Mouse (Mus musculus): ENCODE measurements at regions not wholly inside any gene's neighbourhood (a gene's known extent, or its start where the extent isn't known, plus 50 kb on each side); places are given as distances from the start of the nearest gene placed in this dataset.

DNA sequence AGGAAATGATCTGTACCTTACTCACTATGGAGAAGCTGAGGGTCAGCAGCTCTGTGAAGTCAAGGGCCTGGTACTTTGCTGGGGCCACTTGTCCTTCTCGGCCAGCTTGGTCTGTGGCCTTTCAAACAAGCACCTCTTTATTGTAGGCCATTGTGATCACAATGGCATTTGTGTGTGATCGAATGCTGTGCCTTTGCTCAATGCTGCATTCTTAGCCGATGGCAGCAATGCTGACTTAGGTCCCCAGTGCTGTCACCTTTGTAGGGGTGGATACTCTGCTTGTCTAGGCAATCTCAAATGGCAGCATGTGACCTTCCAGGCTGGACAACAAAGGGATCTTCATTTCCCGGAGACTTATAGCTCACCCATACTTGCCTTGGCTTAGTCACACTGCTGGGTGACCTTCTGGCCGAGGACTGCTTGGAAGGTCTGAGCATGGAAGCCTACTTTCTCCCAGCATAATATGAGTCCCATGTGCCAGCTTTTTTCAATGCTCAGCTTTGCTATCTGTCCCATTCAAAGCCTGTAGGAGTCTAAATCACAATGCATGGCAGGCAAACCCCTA, 100.4 kb upstream of the Shh start:
- Histone ChIP-seq H3K4me1 (ENCODE audit: control insufficient read depth, insufficient read depth, low read length) (no peaks in the 10 kb centered on the region), H3K4me2 (ENCODE audit: low read length) (no peak overlapping the region), H3K27ac (ENCODE audit: low read depth, low read length) (no peak overlapping the region), H3K4me3 (ENCODE audit: low read depth, low read length) (no peak overlapping the region), H3K9me3 (replicated peaks; ENCODE audit: control insufficient read depth, low read length) (no peaks in the 10 kb centered on the region), H3K36me3 (ENCODE audit: control insufficient read depth, insufficient read depth, low read length) (no peaks in the 10 kb centered on the region), H3K27me3 (replicated peaks; ENCODE audit: control insufficient read depth, insufficient read depth, low read length) (no peaks in the 10 kb centered on the region), H3K9ac (ENCODE audit: low read length) (no peak overlapping the region)
- 80% methylated on average over 5 of the region's 5 CpGs for WGBS
- no peak for DNase-seq (ENCODE audit: low spot score)
- no peak for ATAC-seq

DNA sequence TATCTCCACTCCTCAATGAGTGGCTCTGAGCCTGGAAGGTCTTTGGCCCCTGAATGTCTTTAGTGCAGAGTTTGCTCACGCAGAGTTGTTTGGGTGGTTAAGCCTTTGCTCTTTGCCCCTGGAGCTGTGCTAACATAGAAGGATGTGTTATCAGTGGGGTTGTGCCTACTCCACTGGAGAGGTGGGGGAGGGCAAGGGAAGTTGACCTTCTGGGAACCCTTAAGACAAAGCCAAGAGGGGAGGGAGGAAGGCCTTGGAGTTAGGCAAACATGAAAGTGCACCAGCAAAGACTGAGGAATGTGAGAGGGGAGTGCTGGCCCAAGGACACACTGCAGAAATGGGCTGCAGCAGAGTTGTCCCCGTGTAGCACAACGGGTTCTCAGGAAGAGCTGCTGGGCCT, 96.3 kb upstream of the Shh start:
- ATAC-seq (no peak), DNase-seq (ENCODE audit: low spot score) (no peak)
- no peak overlapping the region for H3K4me2 ChIP-seq (ENCODE audit: low read length)
- no peaks in the 10 kb centered on the region for H3K27me3 ChIP-seq (replicated peaks; ENCODE audit: control insufficient read depth, insufficient read depth, low read length)
- 18% methylated on average over 3 of the region's 3 CpGs for WGBS
- no peaks in the 10 kb centered on the region for H3K9me3 ChIP-seq (replicated peaks; ENCODE audit: control insufficient read depth, low read length)
- H3K4me1 ChIP-seq (ENCODE audit: control insufficient read depth, insufficient read depth, low read length): no peaks in the 10 kb centered on the region
- H3K9ac ChIP-seq (ENCODE audit: low read length): no peak overlapping the region
- no peak overlapping the region for H3K4me3 ChIP-seq (ENCODE audit: low read depth, low read length)
- H3K27ac ChIP-seq (ENCODE audit: low read depth, low read length): no peak overlapping the region
- H3K36me3 ChIP-seq (ENCODE audit: control insufficient read depth, insufficient read depth, low read length): no peaks in the 10 kb centered on the region

DNA sequence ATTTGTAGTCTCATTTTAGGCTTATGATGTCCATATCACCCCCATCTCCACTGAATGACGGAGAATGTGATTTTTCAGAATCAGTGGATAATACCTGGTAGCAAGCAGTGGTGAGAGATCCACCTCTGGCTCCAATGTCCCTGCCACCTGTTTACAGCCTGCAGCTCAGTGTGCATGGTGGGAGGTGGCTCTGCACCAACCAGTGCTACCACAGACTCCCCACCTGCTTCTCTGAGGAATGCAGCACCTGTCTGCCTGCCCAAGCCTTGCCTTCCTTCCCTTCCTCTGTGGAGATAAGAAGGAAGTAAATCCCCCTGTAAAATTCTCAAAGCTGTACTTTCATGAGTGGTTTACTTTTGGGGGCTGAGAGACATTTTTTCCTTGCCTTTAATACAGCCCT, 95.9 kb upstream of the Shh start:
- H3K4me3 ChIP-seq (ENCODE audit: low read depth, low read length): no peak overlapping the region
- no peak overlapping the region for H3K27ac ChIP-seq (ENCODE audit: low read depth, low read length)
- no peak for ATAC-seq
- H3K27me3 ChIP-seq (replicated peaks; ENCODE audit: control insufficient read depth, insufficient read depth, low read length): no peaks in the 10 kb centered on the region
- H3K4me2 ChIP-seq (ENCODE audit: low read length): no peak overlapping the region
- H3K36me3 ChIP-seq (ENCODE audit: control insufficient read depth, insufficient read depth, low read length): no peaks in the 10 kb centered on the region
- H3K9me3 ChIP-seq (replicated peaks; ENCODE audit: control insufficient read depth, low read length): no peaks in the 10 kb centered on the region
- H3K4me1 ChIP-seq (ENCODE audit: control insufficient read depth, insufficient read depth, low read length): no peaks in the 10 kb centered on the region
- WGBS: 85% methylated on average over 1 of the region's 1 CpGs
- no peak for DNase-seq (ENCODE audit: low spot score)
- no peak overlapping the region for H3K9ac ChIP-seq (ENCODE audit: low read length)

DNA sequence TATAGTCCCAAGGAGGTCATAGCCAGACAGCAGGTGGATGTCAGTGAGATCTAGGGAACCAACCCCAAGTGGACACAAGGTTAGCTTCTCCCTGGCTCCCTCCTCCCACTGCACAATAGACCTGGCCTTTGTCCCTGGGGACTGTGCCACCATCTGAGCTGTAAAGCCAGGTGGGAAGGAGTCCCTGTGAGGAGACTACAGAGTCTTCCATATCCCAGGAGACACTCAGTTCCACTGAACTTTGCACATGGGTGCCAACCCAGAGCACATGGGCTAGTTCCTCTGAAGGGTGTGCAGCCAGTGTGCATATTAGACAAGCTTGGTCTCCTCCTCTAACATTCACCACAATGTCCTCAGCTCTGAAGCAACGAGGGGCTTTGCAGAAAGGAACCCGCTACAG, 86.5 kb upstream of the Shh start:
- no peak for ATAC-seq
- 77% methylated on average over 2 of the region's 2 CpGs for WGBS
- no peak overlapping the region for H3K9ac ChIP-seq (ENCODE audit: low read length)

DNA sequence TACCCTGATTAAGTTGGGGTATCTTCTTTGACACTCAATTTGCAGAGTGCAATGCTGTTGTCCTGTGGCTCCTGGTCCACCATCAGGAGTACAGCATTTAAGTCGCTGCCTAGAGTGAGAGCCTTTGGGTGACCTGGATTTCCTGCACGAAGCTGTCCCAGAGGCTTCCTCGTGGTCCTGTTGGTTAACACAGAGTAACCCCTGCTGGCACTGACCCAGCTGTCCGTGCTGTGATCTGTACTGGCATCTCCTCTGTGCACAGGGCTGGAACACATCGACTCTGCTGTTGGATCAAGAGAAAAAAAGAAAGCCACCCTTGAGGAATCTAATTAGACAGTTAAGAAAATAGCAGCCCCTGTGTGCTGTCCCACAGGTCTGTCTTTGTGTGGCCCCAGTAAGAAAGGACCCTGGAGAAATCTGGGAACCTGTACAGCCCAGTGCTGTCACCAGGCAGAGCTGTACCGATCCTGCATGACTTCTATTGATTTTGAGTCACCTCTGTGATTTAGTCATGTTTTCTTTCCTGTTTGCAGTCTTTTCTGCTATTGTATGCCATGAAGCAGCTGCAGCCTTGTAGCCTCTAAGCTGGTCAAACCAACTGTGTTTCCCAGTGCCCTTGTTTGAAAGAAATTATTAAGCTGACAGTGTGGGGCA, 63.3 kb upstream of the Shh start:
- no peaks in the 10 kb centered on the region for H3K27me3 ChIP-seq (replicated peaks; ENCODE audit: control insufficient read depth, insufficient read depth, low read length)
- H3K9ac ChIP-seq (ENCODE audit: low read length): no peak overlapping the region
- H3K9me3 ChIP-seq (replicated peaks; ENCODE audit: control insufficient read depth, low read length): no peaks in the 10 kb centered on the region
- H3K36me3 ChIP-seq (ENCODE audit: control insufficient read depth, insufficient read depth, low read length): no peaks in the 10 kb centered on the region
- H3K4me2 ChIP-seq (ENCODE audit: low read length): no peak overlapping the region
- DNase-seq (ENCODE audit: low spot score) (no peak), ATAC-seq (no peak)
- no peak overlapping the region for H3K4me3 ChIP-seq (ENCODE audit: low read depth, low read length)
- no peaks in the 10 kb centered on the region for H3K4me1 ChIP-seq (ENCODE audit: control insufficient read depth, insufficient read depth, low read length)
- WGBS: 33% methylated on average over 6 of the region's 6 CpGs
- no peak overlapping the region for H3K27ac ChIP-seq (ENCODE audit: low read depth, low read length)

More for the DNA sequence above, 86.5 kb upstream of the Shh start:
- no peaks in the 10 kb centered on the region for H3K27me3 ChIP-seq (replicated peaks; ENCODE audit: control insufficient read depth, insufficient read depth, low read length)
- H3K27ac ChIP-seq (ENCODE audit: low read depth, low read length): no peak overlapping the region
- no peak for DNase-seq (ENCODE audit: low spot score)
- H3K9me3 ChIP-seq (replicated peaks; ENCODE audit: control insufficient read depth, low read length): no peaks in the 10 kb centered on the region
- no peak overlapping the region for H3K4me3 ChIP-seq (ENCODE audit: low read depth, low read length)
- H3K36me3 ChIP-seq (ENCODE audit: control insufficient read depth, insufficient read depth, low read length): no peaks in the 10 kb centered on the region
- H3K4me1 ChIP-seq (ENCODE audit: control insufficient read depth, insufficient read depth, low read length): no peaks in the 10 kb centered on the region
- H3K4me2 ChIP-seq (ENCODE audit: low read length): no peak overlapping the region

DNA sequence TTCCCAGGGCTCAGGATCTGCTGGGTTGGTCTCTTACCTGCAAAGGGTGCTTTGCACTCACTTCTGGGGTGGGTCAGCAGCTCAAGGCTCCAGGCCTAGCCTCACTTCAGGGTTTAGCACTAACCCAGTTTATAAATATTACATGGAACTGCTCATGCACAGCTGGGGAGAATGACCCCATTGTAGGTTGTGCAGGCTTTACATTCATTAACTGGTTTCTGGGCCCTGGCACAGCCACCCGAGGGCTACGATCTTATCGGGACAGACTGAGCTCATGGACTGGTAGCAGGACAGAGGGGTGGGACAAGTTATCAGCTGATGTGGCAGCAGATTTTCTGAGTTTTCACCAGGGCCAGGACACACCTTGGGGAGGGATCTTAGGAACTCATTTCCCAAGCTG, 59.4 kb upstream of the Shh start:
- H3K9me3 ChIP-seq (replicated peaks; ENCODE audit: control insufficient read depth, low read length): no peaks in the 10 kb centered on the region
- no peaks in the 10 kb centered on the region for H3K27me3 ChIP-seq (replicated peaks; ENCODE audit: control insufficient read depth, insufficient read depth, low read length)
- H3K4me2 ChIP-seq (ENCODE audit: low read length): no peak overlapping the region
- DNase-seq (ENCODE audit: low spot score): no peak
- no peak overlapping the region for H3K27ac ChIP-seq (ENCODE audit: low read depth, low read length)
- ATAC-seq: no peak
- H3K4me1 ChIP-seq (ENCODE audit: control insufficient read depth, insufficient read depth, low read length): peaks cover under 1% of the 10 kb centered on the region
- H3K36me3 ChIP-seq (ENCODE audit: control insufficient read depth, insufficient read depth, low read length): no peaks in the 10 kb centered on the region
- 78% methylated on average over 3 of the region's 3 CpGs for WGBS
- no peak overlapping the region for H3K4me3 ChIP-seq (ENCODE audit: low read depth, low read length)
- H3K9ac ChIP-seq (ENCODE audit: low read length): no peak overlapping the region

DNA sequence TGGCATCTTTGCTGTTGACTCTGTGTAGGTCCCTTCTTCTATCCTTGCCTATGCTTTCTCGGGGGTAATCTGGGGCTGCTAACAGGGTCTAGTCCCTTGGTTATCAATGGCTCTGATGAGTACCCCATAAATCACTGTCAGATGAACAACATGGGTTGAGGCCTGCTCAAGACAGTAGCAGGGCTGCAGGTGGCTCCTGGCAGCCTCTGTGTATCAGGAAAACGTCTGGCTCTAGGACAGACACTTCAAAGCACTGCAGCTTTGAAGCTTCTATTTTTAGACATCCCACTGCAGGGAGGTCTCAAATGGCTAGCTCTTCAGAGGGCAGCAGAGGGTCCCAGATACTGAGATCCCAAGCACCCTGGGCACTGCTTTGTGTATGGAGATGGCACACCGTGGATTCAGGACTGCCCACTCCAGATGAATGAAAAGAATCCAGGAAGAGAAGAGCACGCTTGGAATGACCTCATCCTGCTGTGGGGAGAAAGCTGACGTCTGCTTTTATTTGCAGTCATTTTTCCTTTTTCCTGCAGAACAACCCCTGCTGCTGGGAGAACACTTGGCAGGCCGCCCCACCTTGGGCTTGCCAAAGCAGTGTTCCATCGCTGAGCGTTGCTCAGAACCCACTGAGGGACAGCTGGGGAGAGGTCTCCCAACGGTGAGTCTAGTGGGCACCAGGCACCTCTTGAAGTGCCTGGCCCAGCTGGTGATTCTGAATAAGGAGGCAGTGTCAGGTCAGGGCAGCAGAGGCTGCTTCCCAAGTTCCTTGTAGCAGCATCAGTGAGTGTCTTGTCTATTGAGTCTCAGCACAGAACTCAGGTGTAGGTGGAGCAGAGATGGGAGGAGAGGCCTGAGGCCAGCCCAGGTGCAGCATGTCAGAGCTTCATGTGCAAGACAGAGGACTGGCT, 54.0 kb upstream of the Shh start:
- H3K9me3 ChIP-seq (replicated peaks; ENCODE audit: control insufficient read depth, low read length): no peaks in the 10 kb centered on the region
- H3K4me3 ChIP-seq (ENCODE audit: low read depth, low read length): no peak overlapping the region
- H3K36me3 ChIP-seq (ENCODE audit: control insufficient read depth, insufficient read depth, low read length): no peaks in the 10 kb centered on the region
- no peak overlapping the region for H3K9ac ChIP-seq (ENCODE audit: low read length)
- peak overlapping the region; percentile 14; the same call in 1 of the 2 replicates for H3K27ac ChIP-seq (ENCODE audit: low read depth, low read length)
- peak; percentile 67 for DNase-seq (ENCODE audit: low spot score)
- H3K27me3 ChIP-seq (replicated peaks; ENCODE audit: control insufficient read depth, insufficient read depth, low read length): no peaks in the 10 kb centered on the region
- H3K4me1 ChIP-seq (ENCODE audit: control insufficient read depth, insufficient read depth, low read length): peaks cover 8% of the 10 kb centered on the region
- no peak overlapping the region for H3K4me2 ChIP-seq (ENCODE audit: low read length)
- peak; percentile 75 for ATAC-seq
- WGBS: 27% methylated on average over 9 of the region's 9 CpGs

DNA sequence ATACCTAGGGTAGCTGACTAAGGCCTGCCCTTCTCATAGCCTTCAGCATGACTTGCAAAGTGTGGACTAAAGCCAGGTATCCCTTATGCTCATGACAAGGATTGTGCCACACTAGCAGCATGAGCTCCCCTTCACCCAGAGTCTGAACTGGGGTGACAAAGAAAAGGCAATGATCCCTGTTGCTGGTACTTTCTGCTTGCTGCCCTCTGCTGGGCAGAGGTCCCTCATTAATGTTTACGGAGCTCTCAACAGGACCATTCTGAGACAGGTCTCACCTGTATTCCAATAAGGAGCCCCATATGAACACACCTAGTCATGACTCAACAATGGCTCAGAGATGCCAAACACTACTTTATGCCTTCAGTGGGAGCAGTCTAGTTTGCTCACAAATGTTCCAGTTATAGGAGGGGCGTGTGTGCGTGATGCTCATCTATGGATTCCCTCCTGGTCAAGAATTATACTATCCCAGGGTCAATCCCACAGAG, 52.0 kb upstream of the Shh start:
- Histone ChIP-seq H3K4me2 (ENCODE audit: low read length) (no peak overlapping the region), H3K27ac (ENCODE audit: low read depth, low read length) (no peak overlapping the region), H3K4me1 (ENCODE audit: control insufficient read depth, insufficient read depth, low read length) (peaks cover 8% of the 10 kb centered on the region), H3K9me3 (replicated peaks; ENCODE audit: control insufficient read depth, low read length) (no peaks in the 10 kb centered on the region), H3K36me3 (ENCODE audit: control insufficient read depth, insufficient read depth, low read length) (no peaks in the 10 kb centered on the region), H3K27me3 (replicated peaks; ENCODE audit: control insufficient read depth, insufficient read depth, low read length) (no peaks in the 10 kb centered on the region), H3K4me3 (ENCODE audit: low read depth, low read length) (no peak overlapping the region), H3K9ac (ENCODE audit: low read length) (no peak overlapping the region)
- DNase-seq (ENCODE audit: low spot score) (no peak), ATAC-seq (no peak)
- WGBS: 83% methylated on average over 3 of the region's 3 CpGs

All from forebrain, embryonic 14.5 days (tissue).